Mouse (Mus musculus): ENCODE measurements around the gene Srd5a1.

DNA sequence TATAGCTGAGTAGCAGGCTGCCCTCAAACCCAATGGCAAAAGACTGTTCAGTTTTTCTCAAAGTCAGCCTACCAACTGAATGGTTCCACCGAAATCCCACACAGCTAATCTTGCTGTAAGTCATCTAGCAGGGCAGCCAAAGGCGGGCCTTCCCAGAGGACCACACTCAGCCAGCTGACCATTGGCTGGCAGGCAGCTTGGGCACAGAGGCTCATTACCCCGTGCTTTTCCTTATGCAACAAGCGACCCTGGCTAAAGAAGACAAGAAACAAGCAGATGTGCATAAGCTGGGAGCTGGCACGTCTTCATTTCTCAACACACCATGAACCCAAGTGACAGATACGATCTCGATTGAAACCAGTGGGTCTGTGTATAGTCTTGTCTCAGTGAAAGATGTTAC, 73.9 kb downstream of the Srd5a1 start:
- TF ChIP-seq EP300 (IDR thresholded peaks at IDR 0.05; ENCODE audit: low read depth) (no peak), CTCF (IDR thresholded peaks at IDR 0.05; ENCODE audit: low read depth) (no peak)
